Mouse (Mus musculus) spleen, adult 2 months (tissue): ENCODE results near the gene Efs. TPM values are rescaled to one million over a fixed set of nuclear protein-coding genes. Genes with fewer than 3 reads are reported as not detected.

Experiments
- DNase-seq, 2 experiments: peaks; one replicate each; pipeline versions ENCODE4 v3.0.0 to v3.0.0-alpha.2; 2012 to 2021; ENCODE audit warnings: low spot score in 2 of 2, low read depth in 1 of 2
- H3K27ac ChIP-seq: fragments of 200-500 bp; 2 replicates; pipeline ENCODE4 v1.5.1; 2012; ENCODE audit warnings: low read length, inconsistent platforms; ENCODE audit not compliant: insufficient read depth
- H3K27me3 ChIP-seq: fragments of 200-500 bp; 2 replicates; pipeline ENCODE4 v1.6.1; 2012; ENCODE audit warnings: mild to moderate bottlenecking, moderate library complexity, low read length, inconsistent platforms; ENCODE audit not compliant: control insufficient read depth, insufficient read depth
- H3K36me3 ChIP-seq: fragments of 200-500 bp; 2 replicates; pipeline ENCODE4 v1.6.1; 2012; ENCODE audit warnings: mild to moderate bottlenecking, low read length, inconsistent platforms; ENCODE audit not compliant: control insufficient read depth, insufficient read depth
- H3K4me1 ChIP-seq: fragments of 200-500 bp; 2 replicates; pipeline ENCODE4 v1.6.1; 2011; ENCODE audit warnings: inconsistent platforms; ENCODE audit not compliant: control insufficient read depth, insufficient read depth, insufficient read length
- H3K4me3 ChIP-seq: fragments of 200-500 bp; 2 replicates; pipeline ENCODE4 v1.5.1; 2011; ENCODE audit warnings: mild to moderate bottlenecking, inconsistent platforms; ENCODE audit not compliant: insufficient read depth, insufficient read length; ENCODE audit errors: extremely low read depth
- CTCF ChIP-seq: fragments of 200-500 bp; IDR thresholded peaks from 2 replicates; pipeline ENCODE4 v1.5.1; 2011; ENCODE audit warnings: mild to moderate bottlenecking, inconsistent platforms; ENCODE audit not compliant: insufficient read depth, insufficient read length, insufficient replicate concordance; ENCODE audit errors: extremely low read depth
- POLR2A ChIP-seq: fragments of 200-500 bp; IDR thresholded peaks from 2 replicates; pipeline ENCODE4 v1.6.1; 2011; ENCODE audit warnings: low read depth, low read length, inconsistent platforms
- WGBS: fragments of 180-500 bp; shearing (Covaris S2); methylation state at CpG from one replicate; pipeline ENCODE4 v1.1.7; 2018; 5-methylcytosine and 5-hydroxymethylcytosine counted together
- polyA plus RNA-seq: library from polyadenylated mRNA; depleted of rRNA; stranded (reverse); fragments of >200 nt; gene quantifications from 2 replicates; pipeline ENCODE4 v1.2.3, GENCODE M21; 2012

Gene Efs
- polyA plus RNA-seq, 1 experiment = 2.4 TPM

- Histone ChIP-seq H3K36me3 (no peaks in the 10 kb centered on the region), H3K4me1 (no peaks in the 10 kb centered on the region), H3K27ac (no peak within 1 kb of the TSS), H3K27me3 (0 out of 2 replicates have a peak, but pooled peaks cover 1% of the 10 kb centered on the region), H3K4me3 (no peak within 1 kb of the TSS)
- no peak for TF ChIP-seq POLR2A
- no peak for TF ChIP-seq CTCF
- DNase-seq = no peak
- WGBS = 45% methylated on average over 8 of the region's 8 CpGs
These were observed 10.2 kb upstream of the Efs start, which contains the start of gene Cmtm5 for GRCm38 (mm10) chr14:54935904-54936830. Cmtm5 (plus strand) TSS chr14:54936261.

DNA sequence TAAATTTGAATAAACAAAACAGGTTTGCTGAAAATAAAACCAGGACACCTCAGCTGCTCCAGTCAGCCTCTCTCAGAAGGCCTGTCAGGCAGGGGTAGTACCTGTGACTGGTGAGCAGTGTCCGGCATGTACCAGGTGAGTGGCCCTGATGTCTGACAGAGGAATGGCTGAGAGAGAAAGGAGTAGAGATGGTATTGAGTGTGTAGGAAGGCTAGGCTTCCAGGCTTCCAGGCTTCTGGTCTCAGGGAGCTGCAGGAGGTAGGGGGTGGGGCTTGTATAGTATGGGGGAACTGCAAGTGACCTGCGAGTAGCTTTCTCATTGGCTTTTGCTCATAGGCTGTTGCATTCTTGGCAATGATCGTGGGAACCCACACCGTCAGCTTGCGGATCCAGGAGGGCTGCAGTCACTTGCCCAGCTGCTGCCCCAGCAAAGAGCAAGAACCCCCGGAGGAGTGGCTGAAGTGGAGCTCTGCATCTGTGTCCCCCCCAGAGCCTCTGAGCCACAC, 6.8 kb upstream of the Efs start, which contains the start of gene Il25:
Gene Il25, plus strand, starts transcription at position 51 of the 506 bp plus-strand sequence.
- DNase-seq = no peak
- Histone ChIP-seq H3K27ac (no peak within 1 kb of the TSS), H3K4me1 (no peaks in the 10 kb centered on the region), H3K27me3 (peaks cover 3% of the 10 kb centered on the region; the same call in 1 of the 2 replicates), H3K36me3 (no peaks in the 10 kb centered on the region), H3K4me3 (no peak within 1 kb of the TSS)
- TF ChIP-seq POLR2A = no peak
- TF ChIP-seq CTCF = no peak
- WGBS = 81% methylated on average over 6 of the region's 6 CpGs

DNA sequence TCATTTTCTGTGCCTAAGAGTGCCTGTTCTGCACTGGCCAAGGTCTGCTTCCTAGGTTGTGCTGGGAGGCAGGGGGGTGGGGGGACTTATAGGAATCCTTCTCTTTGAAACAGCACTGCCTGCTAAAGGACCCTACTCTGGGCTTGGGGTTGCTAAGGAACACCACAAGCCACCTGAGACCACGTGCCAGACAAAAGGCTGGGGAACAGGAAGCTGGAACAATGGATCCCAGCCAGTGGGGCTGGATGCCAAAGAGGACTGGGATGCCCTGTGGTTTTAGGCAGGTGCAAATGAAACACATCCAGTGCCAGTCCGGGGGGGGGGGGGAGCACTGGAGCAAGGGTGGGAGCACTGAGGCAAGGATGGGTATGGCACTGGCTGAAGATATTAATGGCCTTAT, 4.5 kb upstream of the Efs start:
- DNase-seq = no peak
- H3K27me3 ChIP-seq = peaks cover 13% of the 10 kb centered on the region
- 25% methylated on average over 2 of the region's 2 CpGs for WGBS
- H3K4me3 ChIP-seq = no peak overlapping the region
- no peaks in the 10 kb centered on the region; the same call in 1 of the 2 replicates for H3K4me1 ChIP-seq
- no peak for TF ChIP-seq POLR2A
- no peak for TF ChIP-seq CTCF
- H3K27ac ChIP-seq = no peak overlapping the region
- H3K36me3 ChIP-seq = no peaks in the 10 kb centered on the region

- no peak overlapping the region for H3K27ac ChIP-seq
- H3K27me3 ChIP-seq = peaks cover 15% of the 10 kb centered on the region
- no peaks in the 10 kb centered on the region; the same call in 1 of the 2 replicates for H3K4me1 ChIP-seq
- TF ChIP-seq CTCF (no peak), POLR2A (no peak)
- no peak overlapping the region for H3K4me3 ChIP-seq
- DNase-seq = no peak
- WGBS = 84% methylated on average over 5 of the region's 5 CpGs
- H3K36me3 ChIP-seq = no peaks in the 10 kb centered on the region
These were observed 3.9 kb upstream of the Efs start for GRCm38 (mm10) chr14:54929801-54930200.

DNA sequence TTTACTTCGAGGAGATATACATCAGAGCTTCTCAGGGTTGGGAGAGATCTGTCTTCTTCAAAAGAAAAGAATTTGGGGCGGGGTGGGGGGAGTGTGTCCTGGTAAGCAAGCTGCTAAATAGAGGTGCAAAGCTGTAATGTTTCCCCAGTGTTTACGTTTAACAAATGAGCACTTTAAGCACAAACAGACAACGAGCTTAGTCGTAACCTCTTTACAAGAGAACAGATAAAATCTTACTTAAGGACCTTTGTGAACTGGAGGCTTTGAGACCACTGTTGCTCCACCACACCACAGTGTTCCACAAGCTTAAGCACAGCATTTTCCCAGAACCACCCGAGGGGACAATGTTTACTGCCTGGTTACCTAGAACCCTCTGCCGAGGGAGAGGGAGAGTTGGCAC, 1.4 kb upstream of the Efs start:
- no peak for DNase-seq
- Histone ChIP-seq H3K27ac (no peak overlapping the region), H3K4me1 (no peaks in the 10 kb centered on the region; the same call in 1 of the 2 replicates), H3K4me3 (no peak overlapping the region), H3K36me3 (no peaks in the 10 kb centered on the region), H3K27me3 (peaks cover 16% of the 10 kb centered on the region)
- TF ChIP-seq POLR2A (no peak), CTCF (no peak)
- WGBS = 47% methylated on average over 7 of the region's 7 CpGs

GRCm38 (mm10) chr14:54926401-54927158, 654 bp upstream of the Efs start:
- Histone ChIP-seq H3K27me3 (peaks cover 16% of the 10 kb centered on the region), H3K4me1 (no peaks in the 10 kb centered on the region; the same call in 1 of the 2 replicates)

More at GRCm38 (mm10) chr14:54926401-54927158, 654 bp upstream of the Efs start:
- 3% methylated on average over 52 of the region's 58 CpGs for WGBS
- no peak for DNase-seq
- H3K27ac ChIP-seq = no peak overlapping the region
- H3K36me3 ChIP-seq = no peaks in the 10 kb centered on the region
- TF ChIP-seq CTCF = no peak
- TF ChIP-seq POLR2A = no peak
- H3K4me3 ChIP-seq = peak overlapping the region; percentile 21; the same call in 1 of the 2 replicates
